Mouse (Mus musculus) thymus, adult 18-20 months (tissue): ENCODE measurements around the gene Tnfaip6.
"Not testable (repeated sequence)": the region's sequence is repeated elsewhere in the genome, so short reads cannot be mapped to it uniquely, and the experiment has no call there.

ENCODE experiments used
- DNase-seq, 2 experiments: peaks; one replicate each; pipeline ENCODE4 v3.0.0; 2022; ENCODE audit warnings: mixed read lengths in 2 of 2

Gene Tnfaip6

GRCm38 (mm10) chr2:52037882-52038281 is at the start of gene Tnfaip6:
Gene Tnfaip6 (plus strand): TSS chr2:52038009.
- no peak for DNase-seq

GRCm38 (mm10) chr2:51989559-51989958 is 48.2 kb upstream of the Tnfaip6 start:
- no peak for DNase-seq

DNA sequence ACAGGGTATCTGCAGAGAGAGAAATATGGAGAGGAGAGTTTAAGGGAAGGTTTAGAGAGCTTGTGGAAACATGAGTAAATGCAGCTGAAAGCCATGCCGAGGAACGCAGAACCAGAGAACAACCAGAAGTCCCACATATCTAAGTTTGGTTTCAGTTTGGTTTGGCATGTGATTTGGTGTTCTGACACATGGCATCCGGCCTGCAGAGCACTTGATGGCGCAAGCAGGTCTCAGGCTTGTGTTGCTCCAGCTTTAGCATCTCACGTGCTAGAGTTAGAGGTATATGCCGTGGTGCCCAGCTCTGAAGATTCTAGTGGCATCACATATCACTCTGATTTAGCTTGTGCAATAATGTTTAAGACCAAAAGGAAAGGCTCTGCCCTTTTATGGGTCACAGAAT is 46.4 kb upstream of the Tnfaip6 start:
- DNase-seq, result no peak

DNA sequence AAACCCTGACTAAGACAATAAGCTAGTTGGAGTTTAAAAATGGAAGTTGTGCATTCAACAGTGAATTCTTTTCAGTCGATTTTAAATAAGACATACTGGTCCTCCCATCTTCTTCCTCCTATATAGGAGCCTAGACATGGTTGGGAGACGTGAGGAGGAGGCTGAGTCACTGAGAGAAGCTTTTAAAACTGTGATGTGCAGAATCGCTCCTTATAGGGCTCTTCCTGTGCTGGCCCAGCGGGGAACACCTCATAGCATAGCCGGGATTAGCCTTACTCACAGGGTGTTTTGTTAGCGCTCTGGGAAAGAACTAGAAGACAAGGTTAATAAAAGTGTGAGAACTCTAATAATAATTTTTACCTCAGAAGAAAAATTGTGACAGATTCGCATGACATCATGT is 37.8 kb upstream of the Tnfaip6 start:
- no peak for DNase-seq

- DNase-seq, result no peak
These were observed 36.3 kb upstream of the Tnfaip6 start for GRCm38 (mm10) chr2:52001521-52001920.

GRCm38 (mm10) chr2:52002299-52002698 is 35.5 kb upstream of the Tnfaip6 start:
- DNase-seq, result not testable (repeated sequence)

DNA sequence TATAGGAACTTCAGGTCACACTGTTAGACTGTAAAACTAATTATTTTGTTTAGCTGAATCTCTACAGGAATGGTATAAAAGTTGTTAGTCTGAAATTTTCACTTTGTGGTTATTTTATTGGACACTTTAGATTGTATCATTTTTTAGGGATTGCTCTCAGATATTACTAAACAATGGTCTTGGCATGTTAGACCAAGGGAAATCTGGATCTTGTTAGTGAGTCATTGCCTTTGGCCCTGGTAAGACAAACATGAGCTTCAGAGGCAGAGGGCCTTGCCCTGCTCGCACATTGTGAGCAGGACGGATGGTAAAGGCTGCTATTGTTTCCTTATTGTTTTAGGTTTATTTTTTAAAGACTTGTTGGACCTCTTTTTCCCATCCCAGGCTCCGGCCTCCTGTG is 31.4 kb upstream of the Tnfaip6 start:
- DNase-seq, result no peak

DNA sequence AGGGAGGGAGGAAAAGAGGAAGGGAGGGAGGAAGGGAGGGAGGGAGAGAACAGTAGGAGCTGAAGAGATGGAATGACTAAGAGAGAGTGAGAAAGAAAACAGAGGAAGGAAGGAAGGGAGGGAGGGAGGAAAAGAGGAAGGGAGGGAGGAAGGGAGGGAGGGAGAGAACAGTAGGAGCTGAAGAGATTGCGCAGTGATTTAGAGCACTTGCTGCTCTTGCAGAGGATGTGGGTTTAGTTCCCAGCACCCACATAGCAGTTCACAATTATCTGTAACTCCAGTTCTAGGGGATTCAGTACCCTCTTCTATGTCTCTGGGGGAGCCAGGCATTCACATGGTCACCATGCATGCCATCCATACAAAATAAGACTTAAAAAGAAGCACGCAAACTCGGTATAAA is 26.0 kb upstream of the Tnfaip6 start:
- not testable (repeated sequence) for DNase-seq

DNA sequence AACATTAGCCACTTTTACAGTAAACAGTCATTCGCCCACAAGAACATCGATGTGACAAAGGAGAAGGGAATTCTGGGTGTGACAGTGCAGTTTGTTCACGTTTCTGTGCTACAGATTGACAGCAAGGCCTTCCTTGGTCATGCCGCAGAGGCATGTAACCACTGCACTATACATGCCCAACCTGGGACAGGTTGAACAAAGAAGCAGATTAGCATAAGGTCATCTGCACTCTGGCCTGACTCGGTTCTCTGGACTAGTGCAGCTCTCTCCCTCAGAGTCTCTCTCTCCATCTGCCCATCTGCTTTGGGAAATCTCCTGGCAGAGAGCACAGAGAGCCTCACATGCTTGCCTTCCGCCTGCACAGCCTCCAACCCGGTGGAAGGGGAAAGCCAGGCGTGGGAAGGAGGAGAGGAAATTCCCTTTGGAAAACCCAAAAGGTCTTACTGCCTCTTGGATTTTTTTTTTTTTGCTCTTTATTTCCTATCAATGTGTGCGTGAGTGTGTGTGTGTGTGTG is 24.4 kb upstream of the Tnfaip6 start:
- DNase-seq, result no peak

- no peak for DNase-seq
These were observed 21.4 kb upstream of the Tnfaip6 start for GRCm38 (mm10) chr2:52016361-52016760.

- DNase-seq, result no peak
These were observed 10.7 kb upstream of the Tnfaip6 start for GRCm38 (mm10) chr2:52027061-52027460.

GRCm38 (mm10) chr2:52029426-52029825 is 8.4 kb upstream of the Tnfaip6 start:
- DNase-seq, result no peak

- no peak for DNase-seq
These were observed 6.3 kb upstream of the Tnfaip6 start for GRCm38 (mm10) chr2:52031491-52031890.

- DNase-seq, result no peak
These were observed 3.2 kb upstream of the Tnfaip6 start for GRCm38 (mm10) chr2:52034601-52035000.

- no peak for DNase-seq
These were observed 2.7 kb upstream of the Tnfaip6 start for GRCm38 (mm10) chr2:52035144-52035543.

DNA sequence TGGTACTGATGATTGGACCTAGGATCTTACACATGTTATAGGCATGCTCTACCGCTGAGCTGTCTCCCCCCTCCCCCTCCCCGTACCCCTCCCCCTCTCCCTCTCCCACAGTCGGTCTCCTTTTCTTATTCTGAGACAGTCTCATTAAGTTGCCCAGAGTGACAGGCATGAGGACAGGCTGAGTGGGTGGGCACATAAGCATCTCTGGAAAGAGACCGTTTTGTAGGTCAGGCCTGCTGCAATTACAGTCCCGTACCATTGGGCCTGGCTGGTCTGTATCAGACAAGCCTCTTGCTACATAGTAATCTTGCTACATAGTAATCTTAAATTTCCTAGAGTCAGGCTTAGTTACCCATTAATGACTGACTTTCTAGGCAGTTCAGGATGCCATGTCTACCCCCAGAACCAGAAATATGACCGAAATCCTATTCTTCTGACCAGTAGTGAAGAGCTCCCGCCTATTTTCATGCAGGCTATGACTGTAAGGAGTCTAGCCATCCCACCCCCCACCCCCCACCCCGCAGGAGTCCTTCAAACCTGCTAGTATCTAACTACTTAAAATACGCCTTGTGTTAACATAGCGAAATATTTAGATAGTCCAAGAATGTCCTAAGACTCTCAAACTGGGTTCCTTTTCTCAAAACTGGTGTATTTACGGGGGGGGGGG is 747 bp upstream of the Tnfaip6 start:
- no peak for DNase-seq

- no peak for DNase-seq
These were observed 749 bp downstream of the Tnfaip6 start for GRCm38 (mm10) chr2:52038558-52038957.

GRCm38 (mm10) chr2:52039083-52039801 is 1.4 kb downstream of the Tnfaip6 start:
- no peak for DNase-seq

DNA sequence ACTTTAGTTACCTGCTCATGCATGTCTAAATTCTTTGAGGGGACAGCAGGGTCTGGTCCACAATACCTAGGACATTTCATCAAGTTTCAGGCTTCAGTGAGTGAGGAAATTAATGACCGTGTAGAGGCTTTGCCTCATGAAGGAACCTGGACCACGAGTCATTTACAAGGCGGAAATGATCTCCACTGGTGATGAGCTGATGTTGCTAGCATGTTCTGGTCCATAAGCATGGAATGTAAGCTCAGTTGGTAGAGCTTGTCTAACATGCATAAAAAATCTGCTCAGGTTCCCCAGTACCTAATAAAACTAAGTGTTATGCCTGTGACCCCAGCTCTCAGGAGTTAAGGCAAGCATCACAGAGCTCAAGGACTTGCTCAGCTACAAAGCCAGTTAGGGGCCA is 4.3 kb downstream of the Tnfaip6 start:
- no peak for DNase-seq

GRCm38 (mm10) chr2:52042714-52043113 is 4.9 kb downstream of the Tnfaip6 start:
- no peak for DNase-seq

DNA sequence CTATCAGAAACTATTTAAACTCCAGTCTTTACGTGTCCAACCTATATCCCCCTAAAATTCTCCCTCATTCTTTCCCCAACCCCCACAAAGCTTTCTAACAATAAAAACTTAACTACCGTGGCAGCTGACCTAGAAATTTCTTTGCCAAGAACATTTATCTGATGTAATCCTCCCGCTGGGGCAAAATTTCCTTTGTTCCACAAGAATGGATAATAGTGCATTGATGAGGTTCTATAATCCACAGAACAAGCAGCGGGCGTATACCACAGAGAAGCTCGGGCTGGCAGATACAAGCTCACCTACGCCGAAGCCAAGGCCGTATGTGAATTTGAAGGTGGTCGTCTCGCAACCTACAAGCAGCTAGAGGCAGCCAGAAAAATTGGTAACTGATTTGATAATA is 5.7 kb downstream of the Tnfaip6 start:
- no peak for DNase-seq

DNA sequence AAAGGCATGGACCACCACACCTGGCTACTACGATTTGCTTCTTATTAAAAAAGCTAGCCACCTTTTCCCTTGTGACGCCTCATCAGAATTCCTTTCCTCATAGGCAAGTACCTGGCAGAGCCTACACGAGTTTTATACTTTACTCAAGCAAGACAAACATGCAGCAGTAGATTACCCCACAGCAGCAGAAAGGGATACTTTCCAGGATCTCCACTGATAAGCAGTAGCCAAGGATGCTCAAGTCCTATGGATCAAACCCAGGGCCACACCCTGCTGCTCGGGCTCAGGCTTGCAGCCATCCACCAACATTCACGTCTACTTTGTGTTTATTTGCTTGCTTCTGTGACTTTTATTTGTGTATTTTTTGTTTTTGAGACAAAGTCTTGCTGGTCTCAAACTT is 8.2 kb downstream of the Tnfaip6 start:
- DNase-seq, result no peak

DNA sequence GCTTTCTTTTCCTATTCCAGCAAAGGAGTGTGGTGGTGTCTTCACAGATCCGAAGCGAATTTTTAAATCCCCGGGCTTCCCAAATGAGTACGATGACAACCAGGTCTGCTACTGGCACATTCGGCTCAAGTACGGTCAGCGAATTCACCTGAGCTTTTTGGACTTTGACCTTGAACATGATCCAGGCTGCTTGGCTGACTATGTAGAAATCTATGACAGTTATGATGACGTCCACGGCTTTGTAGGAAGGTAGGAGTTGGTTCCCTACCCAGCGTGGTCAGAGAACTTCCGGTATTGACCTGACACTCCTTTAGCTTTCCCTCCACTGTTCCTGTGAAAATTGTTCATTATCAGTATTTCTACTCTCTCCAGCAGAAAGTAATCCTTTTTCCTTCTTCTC is 13.0 kb downstream of the Tnfaip6 start:
- DNase-seq, result no peak

DNA sequence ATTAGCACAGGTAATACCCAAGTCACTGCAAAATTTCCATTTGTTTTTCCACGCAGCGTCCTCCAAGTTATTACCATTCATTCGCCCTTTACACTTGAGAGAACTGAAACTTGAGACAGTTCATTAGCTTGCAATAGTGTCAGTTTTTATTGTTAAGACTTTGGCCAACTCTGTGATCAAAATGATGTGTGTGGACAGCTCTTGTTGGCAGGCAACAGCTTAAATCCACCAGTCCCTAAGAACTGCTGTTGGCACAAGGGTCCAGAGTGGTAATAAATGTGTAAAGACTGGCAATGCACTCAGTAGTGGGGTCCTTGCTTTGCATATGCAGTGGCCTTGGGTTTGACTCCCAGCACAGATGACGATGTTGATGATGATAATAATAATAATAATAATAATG is 14.5 kb downstream of the Tnfaip6 start:
- DNase-seq, result no peak
